Mouse (Mus musculus): ENCODE measurements around the gene Fgf14. TPM values are rescaled to one million over a fixed set of nuclear protein-coding genes. Genes with fewer than 3 reads are reported as not detected.

Fgf14 gene
- polyA plus RNA-seq, 1 experiment from 2014 or later = 2.9 TPM

GRCm38 (mm10) chr14:124247517-124247916 is 429.4 kb downstream of the Fgf14 start:
- Histone ChIP-seq H3K4me3 (no peak overlapping the region), H3K9me3 (peaks cover 2% of the 10 kb centered on the region; the same call in 1 of the 2 replicates), H3K27ac (no peak overlapping the region), H3K4me1 (no peaks in the 10 kb centered on the region), H3K36me3 (replicated peaks) (no peaks in the 10 kb centered on the region), H3K27me3 (ENCODE audit: poor library complexity, severe bottlenecking) (no peaks in the 10 kb centered on the region)
- no peak for DNase-seq (ENCODE audit: extremely low spot score, low spot score)
- 74% methylated on average over 1 of the region's 1 CpGs for WGBS

- Histone ChIP-seq H3K27me3 (ENCODE audit: poor library complexity, severe bottlenecking) (no peaks in the 10 kb centered on the region), H3K4me3 (no peak overlapping the region), H3K4me1 (no peaks in the 10 kb centered on the region), H3K36me3 (replicated peaks) (no peaks in the 10 kb centered on the region), H3K9me3 (no peaks in the 10 kb centered on the region), H3K27ac (no peak overlapping the region)
- DNase-seq (ENCODE audit: extremely low spot score, low spot score) = no peak
- 77% methylated on average over 2 of the region's 2 CpGs for WGBS
Observed at GRCm38 (mm10) chr14:124223445-124223844, 453.5 kb downstream of the Fgf14 start.

- Histone ChIP-seq H3K27me3 (ENCODE audit: poor library complexity, severe bottlenecking) (no peaks in the 10 kb centered on the region), H3K4me1 (no peaks in the 10 kb centered on the region), H3K36me3 (replicated peaks) (no peaks in the 10 kb centered on the region), H3K9me3 (no peaks in the 10 kb centered on the region), H3K27ac (no peak overlapping the region), H3K4me3 (no peak overlapping the region)
- 42% methylated on average over 1 of the region's 1 CpGs for WGBS
- DNase-seq (ENCODE audit: extremely low spot score, low spot score) = no peak
Observed at GRCm38 (mm10) chr14:124222447-124222846, 454.5 kb downstream of the Fgf14 start.

- DNase-seq (ENCODE audit: extremely low spot score, low spot score) = no peak
- Histone ChIP-seq H3K4me1 (no peaks in the 10 kb centered on the region), H3K9me3 (no peaks in the 10 kb centered on the region), H3K36me3 (replicated peaks) (no peaks in the 10 kb centered on the region), H3K27ac (no peak overlapping the region), H3K27me3 (ENCODE audit: poor library complexity, severe bottlenecking) (no peaks in the 10 kb centered on the region), H3K4me3 (no peak overlapping the region)
- WGBS = 75% methylated on average over 2 of the region's 2 CpGs
Observed at GRCm38 (mm10) chr14:124220979-124221378, 455.9 kb downstream of the Fgf14 start.

GRCm38 (mm10) chr14:124195806-124196205 is 481.1 kb downstream of the Fgf14 start:
- peaks cover 40% of the 10 kb centered on the region for H3K27me3 ChIP-seq (ENCODE audit: poor library complexity, severe bottlenecking)
- peaks cover 19% of the 10 kb centered on the region for H3K4me1 ChIP-seq
- H3K27ac ChIP-seq = no peak overlapping the region
- no peaks in the 10 kb centered on the region for H3K36me3 ChIP-seq (replicated peaks)
- no peaks in the 10 kb centered on the region for H3K9me3 ChIP-seq
- 14% methylated on average over 7 of the region's 7 CpGs for WGBS
- no peak for DNase-seq (ENCODE audit: extremely low spot score, low spot score)
- H3K4me3 ChIP-seq = no peak overlapping the region

- peaks cover 42% of the 10 kb centered on the region for H3K27me3 ChIP-seq (ENCODE audit: poor library complexity, severe bottlenecking)
- 30% methylated on average over 10 of the region's 10 CpGs for WGBS
- H3K4me3 ChIP-seq = no peak overlapping the region
- peaks cover 19% of the 10 kb centered on the region for H3K4me1 ChIP-seq
- no peaks in the 10 kb centered on the region for H3K36me3 ChIP-seq (replicated peaks)
- H3K9me3 ChIP-seq = no peaks in the 10 kb centered on the region
- H3K27ac ChIP-seq = no peak overlapping the region
- DNase-seq (ENCODE audit: extremely low spot score, low spot score) = no peak
Observed at GRCm38 (mm10) chr14:124195331-124195730, 481.6 kb downstream of the Fgf14 start.

- DNase-seq (ENCODE audit: extremely low spot score, low spot score) = no peak
- H3K36me3 ChIP-seq (replicated peaks) = no peaks in the 10 kb centered on the region
- H3K4me1 ChIP-seq = peaks cover 19% of the 10 kb centered on the region
- H3K9me3 ChIP-seq = no peaks in the 10 kb centered on the region
- H3K4me3 ChIP-seq = peak overlapping the region; percentile 63
- peaks cover 42% of the 10 kb centered on the region for H3K27me3 ChIP-seq (ENCODE audit: poor library complexity, severe bottlenecking)
- H3K27ac ChIP-seq = peak overlapping the region; percentile 48; the same call in 1 of the 2 replicates
- 4% methylated on average over 15 of the region's 15 CpGs for WGBS
Observed at GRCm38 (mm10) chr14:124192815-124193142, 484.1 kb downstream of the Fgf14 start.

GRCm38 (mm10) chr14:124191913-124192814 is 484.8 kb downstream of the Fgf14 start:
- no peaks in the 10 kb centered on the region for H3K36me3 ChIP-seq (replicated peaks)
- peaks cover 42% of the 10 kb centered on the region for H3K27me3 ChIP-seq (ENCODE audit: poor library complexity, severe bottlenecking)
- H3K27ac ChIP-seq = peak overlapping the region; percentile 48; the same call in 1 of the 2 replicates
- WGBS = under 1% methylated on average over 42 of the region's 42 CpGs
- no peaks in the 10 kb centered on the region for H3K9me3 ChIP-seq
- H3K4me1 ChIP-seq = peaks cover 19% of the 10 kb centered on the region
- DNase-seq (ENCODE audit: extremely low spot score, low spot score) = peak; percentile 60
- peak overlapping the region; percentile 63 for H3K4me3 ChIP-seq

GRCm38 (mm10) chr14:124180265-124180664 is 496.7 kb downstream of the Fgf14 start:
- Histone ChIP-seq H3K36me3 (replicated peaks) (no peaks in the 10 kb centered on the region), H3K4me3 (no peak overlapping the region), H3K27me3 (ENCODE audit: poor library complexity, severe bottlenecking) (no peaks in the 10 kb centered on the region), H3K4me1 (no peaks in the 10 kb centered on the region), H3K27ac (no peak overlapping the region), H3K9me3 (no peaks in the 10 kb centered on the region)
- DNase-seq (ENCODE audit: extremely low spot score, low spot score) = no peak
- 87% methylated on average over 1 of the region's 1 CpGs for WGBS

GRCm38 (mm10) chr14:124174111-124174510 is 502.8 kb downstream of the Fgf14 start:
- H3K27ac ChIP-seq = no peak overlapping the region

GRCm38 (mm10) chr14:124163618-124164185 is 513.2 kb downstream of the Fgf14 start:
- Histone ChIP-seq H3K27me3 (ENCODE audit: poor library complexity, severe bottlenecking) (no peaks in the 10 kb centered on the region), H3K4me3 (no peak overlapping the region), H3K9me3 (no peaks in the 10 kb centered on the region), H3K27ac (no peak overlapping the region), H3K36me3 (replicated peaks) (no peaks in the 10 kb centered on the region), H3K4me1 (peaks cover 5% of the 10 kb centered on the region; the same call in 1 of the 2 replicates)
- no peak for DNase-seq (ENCODE audit: extremely low spot score, low spot score)
- 46% methylated on average over 1 of the region's 1 CpGs for WGBS

More at GRCm38 (mm10) chr14:124174111-124174510, 502.8 kb downstream of the Fgf14 start:
- Histone ChIP-seq H3K4me1 (no peaks in the 10 kb centered on the region), H3K9me3 (no peaks in the 10 kb centered on the region), H3K4me3 (no peak overlapping the region), H3K27me3 (ENCODE audit: poor library complexity, severe bottlenecking) (no peaks in the 10 kb centered on the region), H3K36me3 (replicated peaks) (no peaks in the 10 kb centered on the region)
- WGBS = 92% methylated on average over 1 of the region's 1 CpGs
- DNase-seq (ENCODE audit: extremely low spot score, low spot score) = no peak

GRCm38 (mm10) chr14:124147378-124147777 is 529.5 kb downstream of the Fgf14 start:
- Histone ChIP-seq H3K27me3 (ENCODE audit: poor library complexity, severe bottlenecking) (no peaks in the 10 kb centered on the region), H3K36me3 (replicated peaks) (no peaks in the 10 kb centered on the region), H3K9me3 (no peaks in the 10 kb centered on the region), H3K4me3 (no peak overlapping the region), H3K27ac (no peak overlapping the region), H3K4me1 (no peaks in the 10 kb centered on the region)
- DNase-seq (ENCODE audit: extremely low spot score, low spot score) = no peak

- H3K36me3 ChIP-seq (replicated peaks) = no peaks in the 10 kb centered on the region
- DNase-seq (ENCODE audit: extremely low spot score, low spot score) = no peak
- no peaks in the 10 kb centered on the region for H3K9me3 ChIP-seq
- H3K4me3 ChIP-seq = no peak overlapping the region
- WGBS = 85% methylated on average over 1 of the region's 1 CpGs
- H3K4me1 ChIP-seq = no peaks in the 10 kb centered on the region
- no peak overlapping the region for H3K27ac ChIP-seq
- H3K27me3 ChIP-seq (ENCODE audit: poor library complexity, severe bottlenecking) = no peaks in the 10 kb centered on the region
Observed at GRCm38 (mm10) chr14:124107205-124107873, 569.6 kb downstream of the Fgf14 start.

Data from forebrain, embryonic 10.5 days (tissue).